Mouse (Mus musculus) olfactory bulb, adult 2 months (tissue): ENCODE data around the gene Hist2h2ac.

ENCODE experiments used
- CTCF ChIP-seq: fragments of 200-500 bp; IDR thresholded peaks from 2 replicates; pipeline ENCODE4 v1.5.1; 2012; ENCODE audit warnings: low read depth, mild to moderate bottlenecking, low read length, moderate library complexity; ENCODE audit not compliant: insufficient read depth
- POLR2A ChIP-seq: fragments of 200-500 bp; IDR thresholded peaks from 2 replicates; pipeline ENCODE4 v1.6.1; 2012; ENCODE audit warnings: mild to moderate bottlenecking, low read depth, low read length, moderate library complexity; ENCODE audit not compliant: insufficient read depth

DNA sequence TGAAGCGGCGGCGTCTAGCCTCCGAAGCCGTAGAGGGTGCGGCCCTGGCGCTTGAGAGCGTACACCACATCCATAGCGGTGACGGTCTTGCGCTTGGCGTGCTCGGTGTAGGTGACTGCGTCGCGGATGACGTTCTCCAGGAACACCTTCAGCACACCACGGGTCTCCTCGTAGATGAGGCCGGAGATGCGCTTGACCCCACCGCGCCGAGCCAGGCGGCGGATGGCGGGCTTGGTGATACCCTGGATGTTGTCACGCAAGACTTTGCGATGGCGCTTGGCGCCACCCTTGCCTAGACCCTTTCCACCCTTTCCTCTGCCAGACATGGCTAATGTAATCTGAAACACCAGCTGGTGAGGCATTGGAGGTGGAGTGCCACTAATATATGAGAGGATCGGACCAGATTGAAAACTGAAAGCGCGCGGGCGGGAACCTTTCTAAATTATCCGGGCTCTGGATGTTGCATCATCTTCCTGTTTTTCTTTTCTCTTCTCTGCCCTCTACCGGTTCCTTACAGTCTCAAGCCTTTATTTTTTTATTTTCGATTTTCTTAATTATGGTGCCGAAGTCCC, 42.4 kb upstream of the Hist2h2ac start, which contains the start of gene Hist2h4:
- TF ChIP-seq CTCF (no peak), POLR2A (peak; percentile 96)
